Mouse (Mus musculus) left cerebral cortex, postnatal 25 days (tissue): ENCODE results near the gene Hoxb2. TPM values are rescaled to one million over a fixed set of nuclear protein-coding genes. Genes with fewer than 3 reads are reported as not detected.

Source experiments
- DNase-seq, 2 experiments: peaks; one replicate each; pipeline ENCODE4 v3.0.0; 2022; ENCODE audit warnings: low spot score in 2 of 2, mixed read lengths in 1 of 2
- intact Hi-C: fragments of 180-260 bp; cut with DNase I; formaldehyde crosslinking; loops from one replicate; pipeline ENCODE4 v1.15.1; 2025
- total RNA-seq, 2 experiments: library from RNA; stranded (reverse); gene quantifications; 2 replicates each; pipeline ENCODE4 v1.2.3; 2021

Gene Hoxb2
- total RNA-seq, 2 experiments from 2014 or later, result not detected

DNA sequence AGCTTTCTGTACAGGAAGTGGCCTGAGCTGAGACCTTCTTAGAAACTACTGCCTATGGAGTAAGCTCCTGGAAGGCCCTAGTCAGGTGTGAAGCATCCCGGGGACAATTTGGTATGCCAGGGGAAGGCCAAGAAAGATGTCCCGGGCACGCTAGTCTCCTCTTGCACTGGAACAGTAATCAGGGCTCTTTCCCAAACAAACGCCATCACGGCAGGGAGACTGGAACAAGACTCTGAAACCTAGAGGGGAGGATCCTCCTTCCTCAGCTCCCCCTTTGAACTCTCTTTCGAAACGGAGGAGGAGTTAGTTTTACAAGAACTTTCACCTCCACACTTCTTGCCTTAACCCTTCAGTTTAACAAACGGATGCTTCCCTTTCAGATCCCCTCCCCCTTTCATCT, 18.2 kb upstream of the Hoxb2 start:
- no peak for DNase-seq
- intact Hi-C loops, result loop anchor here (10.0 kb wide), 1 partner anchor 417 kb away; the partner anchor contains the start of gene B4galnt2

DNA sequence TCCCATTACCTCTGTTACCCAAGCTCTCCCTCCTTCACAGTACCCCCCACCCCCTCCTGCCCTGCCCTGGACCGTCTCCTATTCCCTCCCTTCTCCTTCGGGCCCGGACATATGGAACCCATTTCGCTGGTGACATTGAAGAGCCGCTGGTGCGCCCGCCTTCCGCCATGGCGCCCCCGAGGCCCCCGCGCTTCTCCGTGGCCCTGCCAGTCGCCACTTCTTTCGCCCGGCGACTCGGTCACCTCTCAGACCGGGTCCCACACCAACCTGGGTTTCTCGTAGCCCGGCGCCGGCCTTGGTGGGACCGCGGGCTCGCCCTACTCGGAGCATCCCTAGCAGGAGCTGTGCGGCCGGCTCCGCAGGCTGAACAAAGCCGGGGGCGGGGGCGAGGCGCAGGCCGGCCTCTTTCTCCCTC, 17.7 kb upstream of the Hoxb2 start:
- DNase-seq, result no peak
- intact Hi-C loops, result loop anchor here (10.0 kb wide), 1 partner anchor 418 kb away; the partner anchor contains the start of gene B4galnt2

DNA sequence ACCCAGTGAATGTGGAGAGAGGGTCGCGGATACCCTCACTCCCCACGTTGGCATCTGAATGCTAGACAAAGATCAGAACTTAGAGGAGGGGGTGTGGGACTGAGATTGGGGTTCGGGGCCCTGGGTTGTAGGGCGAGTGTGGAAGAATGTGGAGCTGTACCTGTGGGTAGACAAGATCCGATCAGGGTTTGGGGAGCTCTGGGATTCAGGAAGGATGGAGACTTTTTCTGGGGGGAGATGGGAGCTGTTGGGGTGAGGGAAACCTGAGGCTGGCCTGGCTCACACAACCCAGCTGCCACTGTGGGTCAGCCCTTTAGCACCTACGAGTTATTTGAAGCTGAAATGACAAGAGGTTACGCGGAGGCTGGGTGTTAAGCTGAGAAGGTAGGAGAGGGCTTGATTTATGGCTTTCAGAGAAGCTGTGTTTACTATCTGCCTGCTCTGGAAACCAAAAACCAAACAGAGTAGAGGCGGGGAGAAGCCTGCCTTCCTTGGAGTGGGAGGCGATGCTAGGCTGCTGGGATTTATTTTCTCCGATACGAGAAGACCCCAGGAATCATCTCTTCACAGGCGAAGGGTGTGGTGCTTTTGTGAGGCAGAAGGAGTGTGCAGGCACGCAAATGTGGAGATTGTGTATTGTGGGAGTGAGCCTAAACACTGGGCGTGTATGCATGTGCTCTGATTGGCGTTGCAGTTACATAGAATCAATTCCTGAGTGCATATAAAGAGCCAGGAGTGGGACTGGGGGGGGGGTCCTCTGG, 16.9 kb upstream of the Hoxb2 start:
- DNase-seq, result no peak
- intact Hi-C loops, result loop anchor here (10.0 kb wide), 1 partner anchor 419 kb away; the partner anchor contains the start of gene B4galnt2

DNA sequence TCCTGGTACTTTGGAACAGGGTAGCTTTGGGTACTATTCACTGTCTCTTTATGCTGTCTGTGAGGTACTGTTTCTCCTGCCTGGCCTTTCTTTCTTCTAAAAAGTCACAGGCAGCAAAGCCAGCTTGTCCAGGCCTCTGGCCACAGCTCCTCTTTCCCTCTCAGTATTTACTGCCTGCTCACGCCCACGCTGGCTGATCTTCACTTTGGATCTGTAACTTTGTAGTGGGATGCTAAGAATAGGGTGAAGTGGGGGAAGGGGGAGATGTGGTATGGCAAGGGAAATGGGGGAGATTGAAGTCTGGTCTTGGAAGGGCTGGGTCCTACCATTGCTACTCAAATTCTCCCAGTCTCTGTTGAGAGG, 16.3 kb upstream of the Hoxb2 start:
- DNase-seq, result no peak
- intact Hi-C loops, result loop anchor here (10.0 kb wide), 1 partner anchor 419 kb away; the partner anchor contains the start of gene B4galnt2

DNA sequence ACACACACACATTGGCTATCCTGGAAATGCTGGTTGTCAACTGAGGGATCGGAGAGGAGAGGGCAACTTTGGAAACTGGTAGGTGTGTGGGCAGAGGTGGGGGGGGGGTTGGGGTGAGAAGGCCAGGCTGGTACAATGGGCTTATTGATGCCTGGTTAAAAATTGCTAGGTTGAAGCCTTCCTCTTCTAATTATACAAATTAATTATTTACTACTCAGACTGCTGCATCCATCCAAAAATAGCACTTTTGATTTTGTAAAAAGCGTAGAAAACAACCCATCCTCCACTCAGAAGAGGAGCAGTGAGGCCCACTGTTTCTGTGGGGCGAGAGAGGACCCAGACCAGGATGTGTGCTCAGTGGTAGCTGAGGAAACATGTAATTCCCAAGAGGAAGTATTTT, 15.3 kb upstream of the Hoxb2 start:
- DNase-seq, result no peak
- intact Hi-C loops, result loop anchor here (10.0 kb wide), 1 partner anchor 420 kb away; the partner anchor contains the start of gene B4galnt2

DNA sequence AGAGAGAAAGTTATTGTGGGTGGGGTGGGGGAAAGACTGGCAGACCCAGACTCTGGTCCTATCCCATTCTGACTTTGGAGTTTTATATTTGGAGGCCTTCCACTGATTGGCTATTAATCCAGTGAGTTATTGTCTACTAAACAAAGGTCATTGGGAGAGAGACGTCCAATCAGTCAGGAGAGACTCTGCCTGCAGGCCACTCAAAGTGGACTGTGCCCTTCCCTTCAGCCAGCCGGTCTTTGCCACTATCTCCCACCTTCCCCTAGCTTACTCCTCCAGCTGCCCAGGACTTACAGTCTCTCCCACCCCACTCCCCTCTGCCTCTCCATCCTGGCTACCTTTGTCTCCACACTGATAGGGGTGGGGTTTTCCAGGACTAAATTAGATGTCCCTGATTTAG, 13.7 kb upstream of the Hoxb2 start:
- no peak for DNase-seq
- intact Hi-C loops, result loop anchor here (10.0 kb wide), 1 partner anchor 422 kb away; the partner anchor contains the start of gene B4galnt2

DNA sequence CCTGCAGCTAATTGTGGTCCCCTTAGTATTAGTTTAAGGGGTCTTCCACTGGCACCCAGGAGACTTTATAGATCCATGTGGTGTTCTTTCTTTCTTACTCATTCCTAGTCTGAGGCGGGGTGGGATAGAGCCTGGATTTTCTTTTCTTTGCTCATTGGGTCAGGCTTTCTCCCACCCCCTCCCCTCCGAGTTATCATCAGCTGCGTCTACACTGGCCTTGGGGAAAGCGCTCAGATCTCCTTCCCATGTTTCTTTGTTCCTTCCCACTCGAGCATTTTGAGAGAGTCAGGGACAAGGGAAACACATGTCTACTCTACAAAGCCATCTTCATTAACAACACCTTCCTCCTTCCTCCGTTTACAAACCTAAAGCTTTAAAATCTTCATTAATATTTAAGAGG, 13.3 kb upstream of the Hoxb2 start:
- intact Hi-C loops, result loop anchor here (10.0 kb wide), 1 partner anchor 422 kb away; the partner anchor contains the start of gene B4galnt2
- DNase-seq, result no peak

DNA sequence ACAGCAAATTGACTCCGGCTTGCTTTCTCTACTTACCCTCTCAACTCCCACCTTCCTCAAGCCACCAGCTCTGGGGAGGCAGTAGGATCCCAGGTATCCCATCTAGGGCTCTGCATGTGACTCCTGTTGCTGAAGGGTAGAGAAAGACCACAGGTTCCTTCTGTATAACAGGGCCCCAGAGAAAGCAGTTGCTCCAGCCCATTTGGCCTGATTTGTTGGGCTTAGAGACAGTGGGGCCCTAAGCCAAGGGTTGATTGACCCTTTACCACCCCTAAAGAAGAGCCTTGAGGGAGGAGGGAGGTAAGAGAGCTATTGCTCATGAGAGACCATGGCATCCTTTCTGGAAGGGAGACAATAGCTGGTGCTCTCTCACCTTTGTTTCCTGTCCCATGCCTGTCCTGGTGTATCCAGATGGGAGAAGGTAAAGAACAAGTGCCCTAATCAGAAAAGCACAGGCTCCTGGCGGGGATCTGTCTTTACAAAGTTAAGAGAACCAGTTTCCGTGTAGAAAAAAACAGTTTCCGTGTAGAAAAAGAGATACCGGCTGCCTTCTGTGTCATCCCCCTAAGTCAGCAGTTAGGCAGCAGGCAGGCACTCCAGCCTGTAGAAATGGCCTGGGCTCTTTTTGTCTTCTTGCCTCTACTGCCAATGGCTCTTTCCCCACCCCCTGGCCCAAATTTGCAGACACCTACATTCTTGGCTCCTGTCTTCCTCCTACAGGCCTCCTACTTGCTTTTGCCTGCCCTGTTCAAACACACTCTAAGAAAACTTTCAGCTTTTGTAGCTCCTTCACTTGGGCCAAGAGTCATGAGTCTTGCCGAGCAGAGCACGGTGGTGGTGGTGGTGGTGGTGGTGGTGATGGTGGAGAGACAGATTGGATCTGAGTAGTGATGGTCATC, 11.1 kb upstream of the Hoxb2 start:
- no peak for DNase-seq
- intact Hi-C loops, result loop anchor here (10.0 kb wide), 1 partner anchor 424 kb away; the partner anchor contains the start of gene B4galnt2

DNA sequence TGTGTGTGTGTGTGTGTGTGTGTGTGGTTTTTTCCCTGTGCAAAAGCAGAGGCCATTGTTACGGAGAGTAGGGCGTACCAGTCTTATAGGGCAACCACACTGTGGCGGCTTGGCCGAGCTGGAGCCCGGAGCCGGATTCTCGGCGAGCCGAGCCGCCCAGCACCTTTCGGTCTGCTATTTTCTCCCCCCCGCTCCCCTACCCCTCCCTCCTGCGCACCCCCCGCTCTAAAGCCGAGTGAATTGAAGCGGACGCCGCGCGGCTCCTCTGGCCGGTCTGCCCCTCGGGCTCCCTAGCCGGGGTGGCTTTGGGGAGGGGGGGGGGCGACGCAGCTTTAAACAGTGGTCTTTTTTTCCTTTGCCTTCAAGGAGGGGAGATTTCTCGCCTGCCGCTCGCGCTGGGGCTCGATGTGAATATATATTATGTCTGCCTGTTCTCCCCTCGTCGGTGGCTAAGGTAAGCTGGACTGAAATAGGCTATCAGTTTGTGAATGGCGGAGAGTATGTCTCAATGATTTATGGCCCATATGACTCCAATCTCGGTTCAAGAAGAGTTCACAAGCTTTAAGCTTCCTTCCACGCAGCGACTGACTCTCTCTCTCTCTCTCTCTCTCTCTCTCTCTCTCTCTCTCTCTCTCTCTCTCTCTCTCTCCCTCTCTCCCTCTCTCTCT, 9.5 kb upstream of the Hoxb2 start:
- intact Hi-C loops, result loop anchor here (5.0 kb wide), 2 partner anchors 139 to 164 kb away; no protein-coding TSS in a partner anchor
- no peak for DNase-seq

DNA sequence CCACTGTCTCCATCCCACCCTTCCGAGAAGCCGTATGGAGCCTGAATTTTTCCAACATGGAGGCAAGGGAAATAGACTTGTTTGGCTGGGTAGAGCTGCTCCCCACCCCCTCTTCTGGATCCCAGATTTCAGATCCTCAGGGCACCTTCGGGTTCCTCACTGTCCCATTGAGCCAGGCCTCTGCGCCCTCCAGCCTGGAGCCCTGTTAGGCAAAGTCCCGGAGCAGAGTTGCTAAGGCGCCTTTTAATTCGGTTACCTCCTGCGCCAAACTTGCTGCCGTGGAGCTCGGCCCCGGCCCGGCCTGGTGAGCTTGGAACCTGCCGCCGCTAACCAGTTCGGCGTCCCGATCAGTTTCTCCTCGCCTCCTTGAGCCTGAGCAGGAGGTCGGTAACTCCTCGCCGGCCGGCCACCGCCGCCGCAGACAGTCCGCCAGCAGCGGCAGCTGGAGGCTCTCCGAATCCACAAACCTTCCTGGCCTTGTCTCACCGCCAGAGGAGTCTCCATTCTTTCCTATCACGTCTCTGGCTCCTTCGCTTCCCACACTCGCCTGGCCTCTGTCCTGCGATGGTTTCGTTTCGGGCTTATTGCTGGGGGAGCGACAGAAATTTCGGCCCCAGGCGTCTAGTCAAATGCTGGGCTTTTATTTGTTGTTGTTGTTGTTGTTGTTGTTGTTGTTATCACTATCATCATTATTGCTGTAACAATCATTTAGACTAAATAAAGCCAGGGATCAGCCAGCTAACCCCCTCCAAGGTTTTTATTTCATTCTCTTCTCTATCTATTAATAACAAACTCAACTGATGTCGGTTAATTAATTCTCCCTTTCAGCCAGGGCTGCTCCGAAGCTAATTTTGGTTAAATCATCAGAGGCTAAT, 8.4 kb upstream of the Hoxb2 start:
- DNase-seq, result peak in 1 of 2 experiments; percentile 6
- intact Hi-C loops, result loop anchor here (5.0 kb wide), 2 partner anchors 140 to 165 kb away; no protein-coding TSS in a partner anchor

DNA sequence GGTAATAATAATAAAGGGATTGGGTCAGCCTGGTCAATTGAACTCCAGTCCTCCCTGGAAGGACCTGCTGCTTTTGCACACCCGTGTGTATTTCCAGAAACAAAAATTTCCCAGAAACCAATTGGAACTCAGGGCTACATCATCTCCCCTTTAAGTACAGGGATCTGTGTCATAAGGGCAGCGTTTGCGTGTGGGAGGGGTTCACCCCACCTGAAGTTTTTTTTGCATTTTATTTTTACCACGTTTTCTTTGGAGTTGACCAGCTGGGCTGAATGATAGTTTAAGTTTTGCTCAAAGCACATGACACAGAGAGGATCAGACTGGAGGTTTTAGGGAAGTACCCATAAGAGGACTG, 7.8 kb upstream of the Hoxb2 start:
- intact Hi-C loops, result loop anchor here (5.0 kb wide), 2 partner anchors 140 to 165 kb away; no protein-coding TSS in a partner anchor
- no peak for DNase-seq

DNA sequence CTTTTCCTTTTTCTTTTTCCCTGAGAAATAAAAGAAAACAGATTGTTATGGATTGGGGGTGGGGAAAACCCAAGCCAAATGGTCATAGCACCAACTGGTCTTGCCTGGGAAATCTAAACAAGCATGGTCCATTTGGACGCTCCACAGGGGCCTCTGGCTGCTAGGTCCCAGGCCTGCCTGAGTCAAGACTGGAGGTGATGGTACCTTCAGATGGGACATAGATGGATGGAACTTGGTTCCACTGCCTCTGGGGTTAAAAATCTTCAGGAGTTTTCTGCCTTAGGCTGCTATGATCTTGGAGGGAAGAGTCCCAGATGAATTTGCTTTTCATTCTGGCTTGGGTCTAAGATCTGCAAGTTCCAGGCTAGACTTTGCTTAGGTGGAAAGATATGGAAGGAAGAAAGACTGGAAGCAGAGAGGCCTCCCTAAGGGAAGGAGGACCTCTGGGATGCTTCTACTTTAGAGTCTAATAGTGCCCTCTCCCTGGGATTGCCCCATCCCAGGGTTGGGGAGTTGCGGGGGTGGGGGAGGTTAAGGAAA, 7.0 kb upstream of the Hoxb2 start:
- intact Hi-C loops, result loop anchor here (5.0 kb wide), 2 partner anchors 141 to 166 kb away; no protein-coding TSS in a partner anchor

DNA sequence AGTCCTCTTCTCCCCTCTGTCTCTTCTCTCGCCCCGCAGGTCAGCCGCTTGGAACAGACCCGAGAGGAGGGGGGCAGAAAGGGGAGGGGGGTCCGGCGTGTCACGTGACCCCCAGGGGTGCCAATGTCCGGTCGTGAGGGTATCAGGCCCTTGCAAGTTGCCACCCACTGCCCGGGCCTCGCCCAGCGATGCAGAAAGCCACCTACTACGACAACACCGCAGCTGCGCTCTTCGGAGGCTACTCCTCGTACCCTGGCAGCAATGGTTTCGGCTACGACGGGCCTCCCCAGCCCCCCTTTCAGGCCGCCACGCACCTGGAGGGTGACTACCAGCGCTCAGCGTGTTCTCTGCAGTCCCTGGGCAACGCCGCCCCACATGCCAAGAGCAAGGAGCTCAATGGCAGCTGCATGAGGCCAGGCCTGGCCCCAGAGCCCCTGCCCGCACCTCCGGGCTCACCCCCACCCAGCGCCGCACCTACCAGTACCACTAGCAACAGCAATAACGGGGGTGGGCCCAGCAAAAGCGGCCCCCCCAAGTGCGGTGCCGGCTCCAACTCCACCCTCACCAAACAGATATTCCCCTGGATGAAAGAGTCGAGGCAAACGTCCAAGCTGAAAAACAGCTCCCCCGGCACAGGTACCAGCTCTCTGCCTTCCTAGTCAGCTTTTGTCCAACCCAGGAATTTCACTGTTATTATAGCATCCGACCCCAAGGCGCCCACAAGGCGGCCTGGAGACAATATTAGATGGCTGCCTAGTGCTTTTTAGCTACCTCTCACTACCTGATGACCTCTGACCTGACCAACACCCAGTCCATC, 6.1 kb upstream of the Hoxb2 start:
- DNase-seq, result no peak

More for the DNA sequence above, 7.0 kb upstream of the Hoxb2 start:
- no peak for DNase-seq

DNA sequence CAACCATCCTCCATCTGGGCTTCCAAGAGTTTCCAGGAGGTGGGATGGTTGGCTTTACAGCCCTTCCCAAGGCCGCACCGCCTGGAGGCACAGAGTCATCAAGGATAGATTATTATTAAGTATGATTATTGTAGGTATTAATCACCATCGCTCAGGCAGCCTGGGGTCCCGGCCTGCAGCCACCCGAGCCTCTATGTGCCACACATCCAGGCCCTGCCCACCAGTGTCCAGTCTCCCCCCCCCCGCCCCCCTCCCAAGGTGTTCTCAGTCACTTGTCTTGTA, 5.5 kb upstream of the Hoxb2 start:
- no peak for DNase-seq
- intact Hi-C loops, result loop anchor here (5.0 kb wide), 2 partner anchors 143 to 168 kb away; no protein-coding TSS in a partner anchor

More for the DNA sequence above, 6.1 kb upstream of the Hoxb2 start:
- intact Hi-C loops, result loop anchor here (5.0 kb wide), 2 partner anchors 142 to 167 kb away; no protein-coding TSS in a partner anchor

DNA sequence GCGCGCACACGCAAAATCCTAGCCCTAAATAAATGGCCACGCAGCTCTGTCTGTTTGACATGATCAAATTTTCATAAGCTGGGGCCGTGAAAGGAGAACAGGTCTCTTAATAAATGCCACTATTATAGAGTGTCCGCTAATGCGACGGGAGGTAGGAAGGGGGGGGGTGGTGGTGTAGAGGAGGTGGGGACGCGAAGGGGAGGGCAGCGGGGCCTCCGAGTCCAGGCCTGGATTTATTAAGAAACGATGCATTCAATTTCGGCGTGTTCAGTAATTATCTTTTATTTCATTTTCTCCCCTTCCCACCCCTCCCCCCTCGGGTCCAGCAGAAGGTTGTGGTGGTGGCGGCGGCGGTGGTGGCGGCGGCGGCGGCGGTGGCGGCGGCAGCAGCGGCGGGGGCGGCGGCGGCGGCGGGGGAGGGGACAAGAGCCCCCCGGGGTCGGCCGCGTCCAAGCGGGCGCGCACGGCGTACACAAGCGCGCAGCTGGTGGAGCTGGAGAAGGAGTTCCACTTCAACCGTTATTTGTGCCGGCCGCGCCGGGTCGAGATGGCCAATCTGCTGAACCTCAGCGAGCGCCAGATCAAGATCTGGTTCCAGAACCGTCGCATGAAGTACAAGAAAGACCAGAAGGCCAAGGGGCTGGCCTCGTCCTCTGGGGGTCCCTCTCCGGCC, 5.0 kb upstream of the Hoxb2 start:
- no peak for DNase-seq
- intact Hi-C loops, result no loop called here

DNA sequence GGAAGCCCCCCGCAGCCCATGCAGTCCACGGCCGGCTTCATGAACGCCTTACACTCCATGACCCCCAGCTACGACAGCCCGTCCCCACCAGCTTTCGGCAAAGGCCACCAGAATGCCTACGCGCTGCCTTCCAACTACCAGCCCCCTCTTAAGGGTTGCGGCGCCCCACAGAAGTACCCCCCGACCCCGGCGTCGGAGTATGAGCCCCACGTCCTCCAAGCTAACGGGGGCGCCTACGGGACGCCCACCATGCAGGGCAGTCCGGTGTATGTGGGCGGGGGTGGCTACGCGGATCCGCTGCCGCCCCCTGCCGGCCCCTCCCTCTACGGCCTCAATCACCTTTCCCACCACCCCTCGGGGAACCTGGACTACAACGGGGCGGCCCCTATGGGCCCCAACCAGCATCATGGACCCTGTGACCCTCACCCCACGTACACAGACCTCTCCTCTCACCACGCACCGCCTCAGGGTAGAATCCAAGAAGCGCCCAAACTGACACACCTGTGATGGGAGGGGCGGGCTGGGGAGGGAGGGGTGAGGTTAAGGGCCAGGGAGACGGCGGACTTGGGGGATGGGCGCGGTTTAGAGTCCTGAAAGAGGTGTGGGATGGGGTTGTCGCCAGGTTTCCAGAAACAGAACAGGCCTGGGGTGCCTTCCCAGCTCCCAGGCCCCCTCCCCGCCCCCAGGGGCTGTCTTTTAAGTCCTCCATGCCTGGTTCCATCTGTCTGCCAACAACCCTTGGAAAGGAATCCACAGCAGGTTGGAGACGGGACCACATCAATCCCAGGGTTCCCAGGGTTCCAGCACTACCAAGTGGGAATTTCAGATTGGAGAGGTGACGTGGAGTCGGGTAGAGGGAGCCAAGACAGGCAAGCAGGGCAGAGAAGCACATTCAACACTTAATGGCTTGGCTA, 4.2 kb upstream of the Hoxb2 start:
- no peak for DNase-seq
- intact Hi-C loops, result no loop called here
